Mouse (Mus musculus) layer of hippocampus, postnatal 25 days (tissue): Measurements from ENCODE around the gene Tdpoz4. TPM values are rescaled to one million over a fixed set of nuclear protein-coding genes. Genes with fewer than 3 reads are reported as not detected.
"Not testable (repeated sequence)": the region's sequence is repeated elsewhere in the genome, so short reads cannot be mapped to it uniquely, and the experiment has no call there.

Experiments
- DNase-seq, 2 experiments: peaks; one replicate each; pipeline ENCODE4 v3.0.0; 2022; ENCODE audit warnings: mixed read lengths in 2 of 2, low spot score in 1 of 2; ENCODE audit errors: extremely low spot score in 1 of 2
- total RNA-seq, 2 experiments: library from RNA; stranded (reverse); gene quantifications; 2 replicates each; pipeline ENCODE4 v1.2.3; 2021

The Tdpoz4 gene
- total RNA-seq, result not detected

DNA sequence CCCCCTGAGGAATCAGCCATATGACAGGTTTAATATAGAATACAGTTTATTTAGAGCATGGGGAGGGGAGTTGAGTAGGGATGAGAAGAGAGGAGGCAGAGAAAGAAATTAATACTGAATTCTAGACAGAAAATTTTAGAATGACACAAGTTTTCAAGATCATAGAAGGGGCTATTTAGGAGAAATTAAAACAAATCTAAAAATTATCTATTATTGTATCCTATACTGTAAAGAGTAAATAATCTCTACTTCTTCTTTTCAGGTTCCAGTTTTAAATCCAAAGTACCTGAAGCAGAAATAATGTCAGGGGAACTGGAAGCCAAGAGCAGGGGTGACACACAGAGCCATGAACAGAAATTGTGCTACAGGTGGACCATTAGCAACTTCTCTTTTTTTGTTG, at the start of gene Tdpoz4:
TSS of gene Tdpoz4 (plus strand) at position 301 of the 400 bp plus-strand sequence.
- not testable (repeated sequence) for DNase-seq

DNA sequence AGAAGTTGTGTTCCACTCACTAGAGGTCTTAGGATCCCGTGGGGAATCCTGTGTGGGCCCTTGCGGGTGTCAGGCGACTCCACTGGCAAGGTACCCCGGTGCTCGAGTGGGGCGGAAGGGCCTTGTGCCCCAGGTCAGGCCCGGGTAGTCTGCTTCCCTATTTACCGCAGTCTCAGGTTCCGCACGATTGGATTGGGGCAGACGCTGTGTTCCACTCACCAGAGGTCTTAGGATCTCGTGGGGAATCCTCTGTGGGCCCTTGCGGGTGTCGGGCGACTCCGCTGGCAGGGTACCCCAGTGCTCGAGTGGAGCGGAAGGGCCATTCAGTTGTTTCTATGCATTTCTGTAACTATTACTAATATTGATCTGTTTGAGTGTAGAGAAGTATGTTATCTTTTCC, 42.2 kb upstream of the Tdpoz4 start:
- not testable (repeated sequence) for DNase-seq

- DNase-seq, result not testable (repeated sequence)
These were observed 23.5 kb upstream of the Tdpoz4 start, which contains the start of gene Gm5773 for GRCm38 (mm10) chr3:93772700-93773099. Gene Gm5773, plus strand, starts transcription at chr3:93773000.

DNA sequence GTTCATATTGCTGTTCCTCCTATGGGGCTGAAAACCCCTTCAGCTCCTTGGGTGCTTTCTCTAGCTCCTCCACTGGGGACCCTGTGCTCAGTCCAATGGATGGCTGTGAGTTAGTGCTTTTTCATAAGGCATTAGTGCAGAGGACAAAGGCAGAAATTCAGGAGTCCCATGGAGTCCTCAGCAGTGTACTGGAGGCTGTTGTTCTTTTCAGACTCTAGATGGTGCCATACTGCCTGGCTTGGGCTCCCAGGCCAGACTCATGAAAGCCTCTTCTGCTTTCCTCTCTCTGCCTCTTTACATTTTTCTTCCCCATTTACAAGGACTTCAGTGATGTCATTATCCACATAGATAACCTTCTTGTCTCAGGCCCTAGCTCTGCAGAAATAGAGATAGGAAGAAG, 17.1 kb downstream of the Tdpoz4 start:
- DNase-seq, result not testable (repeated sequence)

DNA sequence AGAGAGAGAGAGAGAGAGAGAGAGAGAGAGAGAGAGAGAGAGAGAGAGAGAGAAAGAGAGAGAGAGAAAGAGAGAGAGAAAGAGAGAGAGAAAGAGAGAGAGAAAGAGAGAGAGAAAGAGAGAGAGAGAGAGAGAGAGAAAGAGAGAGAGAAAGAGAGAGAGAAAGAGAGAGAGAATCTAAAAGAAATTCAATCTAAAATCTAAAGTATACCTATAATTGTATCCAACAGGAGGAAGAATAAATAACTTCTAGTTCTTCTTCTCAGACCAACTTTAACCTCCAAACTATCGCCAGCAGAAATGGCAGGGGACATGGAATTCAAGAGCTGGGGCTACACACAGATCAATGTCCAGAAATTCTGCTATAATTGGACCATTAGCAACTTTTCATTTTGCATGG, 29.5 kb downstream of the Tdpoz4 start, which contains the start of gene Tdpoz3:
TSS of gene Tdpoz3 (plus strand) at position 301 of the 400 bp plus-strand sequence.
- DNase-seq, result not testable (repeated sequence)

Other genes starting within 250 kb of the Tdpoz4 start
- gene S100a10, start 241.3 kb upstream of the Tdpoz4 start, total RNA-seq, result 10 to 100 TPM; 15.0 to 23.5 TPM
- gene Tdpoz2, start 143.7 kb upstream of the Tdpoz4 start, total RNA-seq, result not detected
- gene Tdpoz1, start 120.1 kb upstream of the Tdpoz4 start, total RNA-seq, result not detected
- not detected for gene Gm37596, start 103.3 kb upstream of the Tdpoz4 start, total RNA-seq
- gene Gm5773, start 23.4 kb upstream of the Tdpoz4 start, total RNA-seq, result not detected
- gene Tdpoz3, start 29.6 kb downstream of the Tdpoz4 start, total RNA-seq, result not detected
- not detected for gene Gm9117, start 147.1 kb downstream of the Tdpoz4 start, total RNA-seq
- gene Tdpoz5, start 164.9 kb downstream of the Tdpoz4 start, total RNA-seq, result not detected